Mouse (Mus musculus) embryonic stem cell, embryonic (primary cell): ENCODE data around the gene Piezo1.

Source experiments
- CTCF ChIA-PET, 4 experiments: fragments of 300-600 bp in 2 of 4; fragments of 350-600 bp in 2 of 4; sonication (Branson Sonifier 250); formaldehyde crosslinking; loops; one replicate each; lab custom pipeline; 2022; ENCODE audit warnings: inconsistent platforms in 2 of 4; lab: Charles Lee
- POLR2A ChIA-PET, 4 experiments: fragments of 300-600 bp in 2 of 4; fragments of 350-600 bp in 2 of 4; sonication (Branson Sonifier 250); formaldehyde crosslinking; loops; one replicate each; lab custom pipeline; 2022; ENCODE audit warnings: antibody characterized with exemption in 4 of 4, inconsistent platforms in 1 of 4; lab: Charles Lee

Gene Piezo1

DNA sequence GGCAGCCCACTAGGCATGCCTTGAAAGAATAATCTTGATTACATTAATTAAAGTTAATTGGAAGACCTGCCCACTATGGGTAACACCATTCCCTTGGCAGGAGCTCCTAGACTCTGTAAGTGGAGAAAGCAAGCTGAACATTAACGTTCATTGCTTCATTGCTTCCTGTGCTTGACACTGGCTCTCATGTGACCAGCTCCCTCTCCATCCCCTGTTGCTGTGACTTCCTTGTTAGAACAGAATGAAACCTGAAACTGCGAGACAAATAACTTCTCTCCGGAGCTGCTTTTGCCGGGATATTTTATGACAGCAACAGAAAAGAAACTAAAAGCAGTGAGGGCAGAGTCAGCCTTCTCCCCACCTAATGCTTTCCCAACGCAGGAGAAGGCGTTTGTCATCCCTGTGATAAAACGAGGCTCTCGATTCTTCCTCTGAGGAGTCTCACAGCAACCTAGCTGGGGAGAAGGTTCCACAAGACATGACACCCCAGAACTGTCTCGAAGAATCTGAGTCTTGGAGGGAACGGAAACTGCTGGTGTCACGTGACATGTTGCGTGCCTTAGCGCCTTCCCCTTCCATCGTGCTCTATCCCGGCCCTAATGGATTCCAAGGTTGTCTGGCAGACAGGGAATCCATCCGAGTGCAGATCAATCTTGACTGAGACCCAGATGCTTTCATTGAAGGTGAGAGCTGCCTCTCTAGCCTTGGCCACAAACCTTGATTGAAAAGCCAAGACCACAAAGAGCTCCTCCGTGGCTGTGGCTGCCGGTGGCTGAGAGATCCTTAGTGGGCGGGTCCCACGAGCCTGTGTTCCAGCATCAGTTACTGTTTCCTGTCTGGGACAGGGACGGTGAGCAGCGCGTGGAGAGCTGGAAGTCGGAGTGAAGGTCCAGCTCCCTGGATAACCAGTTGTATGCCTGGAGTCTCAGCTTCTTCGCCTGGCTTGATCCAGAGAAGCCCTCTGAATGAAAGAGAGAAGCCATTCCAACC, 13.5 kb upstream of the Piezo1 start:
- ChIA-PET POLR2A (interaction anchor here in 3 of 4 experiments (0.6 to 18.6 kb wide), 43 partner anchors 8 to 1163 kb away, joined by 3 to 397 read pairs (median 4); partner anchors contain the start of genes Piezo1 (in 3 of the 3), Aprt (in 2 of the 3), Galns (in 2 of the 3) and Mvd (in 2 of the 3)), CTCF (interaction anchor here in 3 of 4 experiments (0.5 to 1.8 kb wide), 10 partner anchors 10 to 1065 kb away, joined by 3 to 5 read pairs (median 3); partner anchors contain the start of gene Piezo1 (in 1 of the 3))

- CTCF ChIA-PET, result interaction anchor here in 2 of 4 experiments (0.6 kb wide), 2 partner anchors 51 to 189 kb away, joined by 3 read pairs; no protein-coding TSS in a partner anchor
- POLR2A ChIA-PET, result interaction anchor here in 2 of 4 experiments (0.7 to 16.3 kb wide), 6 partner anchors 10 to 67 kb away, joined by 3 to 397 read pairs (median 3); partner anchors contain the start of genes Aprt (in 1 of the 2), Cdt1 (in 1 of the 2) and Piezo1 (in 1 of the 2)
These were observed 10.1 kb upstream of the Piezo1 start for GRCm38 (mm10) chr8:122561199-122561598.

DNA sequence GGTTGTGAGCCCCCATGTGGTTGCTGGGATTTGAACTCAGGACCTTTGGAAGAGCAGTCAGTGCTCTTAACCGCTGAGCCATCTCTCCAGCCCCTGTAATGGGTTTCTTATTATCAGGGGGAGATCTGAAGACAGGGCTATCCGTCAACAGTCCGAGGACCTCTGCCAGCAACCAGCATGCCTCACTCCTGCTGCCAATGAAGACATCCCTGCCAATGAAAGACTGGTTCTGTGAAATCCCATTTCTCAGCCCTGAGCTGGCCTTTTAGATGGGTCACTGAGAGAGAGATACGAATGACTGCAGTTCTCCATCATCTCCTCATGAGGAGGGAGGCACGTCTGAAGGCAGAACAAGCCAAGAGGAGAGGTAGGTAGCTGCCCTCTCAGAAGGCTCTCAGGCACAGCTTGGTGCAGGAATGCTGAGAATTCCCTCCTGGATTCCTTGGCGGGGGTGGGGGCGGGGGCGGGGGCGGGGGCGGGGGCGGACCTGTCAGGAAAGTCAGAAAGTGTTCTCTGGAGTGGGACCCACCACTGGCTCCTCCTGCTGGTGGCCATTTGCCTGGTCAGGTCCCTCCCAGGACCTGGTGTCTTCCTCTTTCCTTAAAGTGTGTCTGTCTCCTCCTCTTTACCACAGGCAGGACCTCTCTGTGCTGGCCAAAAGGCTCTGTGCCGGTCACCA, 7.7 kb upstream of the Piezo1 start:
- POLR2A ChIA-PET, result interaction anchor here (0.6 to 16.3 kb wide), 31 partner anchors 8 to 787 kb away, joined by 3 to 397 read pairs (median 5); partner anchors contain the start of genes Cdt1 (in 3 of the 4), Aprt (in 2 of the 4), Mvd (in 1 of the 4) and Piezo1 (in 1 of the 4)
- CTCF ChIA-PET, result interaction anchor here (0.5 to 1.8 kb wide), 40 partner anchors 9 to 1094 kb away, joined by 3 to 11 read pairs (median 4); partner anchors contain the start of genes Cdt1 (in 2 of the 4) and Pabpn1l (in 1 of the 4)

DNA sequence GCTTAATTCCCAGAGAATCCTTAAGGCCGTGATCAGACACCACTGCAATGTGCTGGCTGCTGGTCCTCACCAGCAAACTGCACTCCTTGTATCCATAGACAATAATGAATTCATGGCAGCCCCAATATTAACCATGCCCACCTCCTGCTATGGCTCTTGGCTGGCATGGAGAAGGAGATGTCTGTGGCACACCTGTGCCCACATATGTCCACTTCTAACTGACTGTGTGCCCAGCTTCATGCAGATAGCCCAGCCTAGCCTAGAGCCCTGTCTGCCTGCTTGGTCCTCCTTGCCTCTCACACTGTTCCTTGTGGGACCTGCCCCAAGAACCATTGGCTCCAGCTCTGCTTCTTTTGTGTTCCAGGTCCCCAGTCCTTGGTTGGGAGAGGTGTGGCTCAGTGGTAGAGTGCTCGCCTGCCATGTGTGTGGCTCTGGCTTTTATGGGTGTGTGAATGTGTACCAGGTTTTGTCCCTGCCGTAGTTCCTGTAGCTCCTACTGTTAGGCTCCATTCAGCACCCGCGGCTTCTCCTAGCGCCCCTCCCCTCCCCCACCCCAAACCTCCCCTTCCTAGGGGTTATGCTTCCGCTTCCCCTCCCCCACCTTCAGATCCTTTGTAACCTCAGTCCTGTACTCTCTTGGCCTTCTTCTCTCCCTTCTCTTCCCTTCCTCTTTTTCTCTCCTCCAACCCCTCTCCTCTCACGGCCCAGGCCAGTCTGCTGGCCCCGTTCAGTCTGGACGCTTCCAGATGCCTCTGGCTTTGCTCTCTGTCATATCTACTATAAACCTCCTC, 6.3 kb upstream of the Piezo1 start:
- ChIA-PET POLR2A (interaction anchor here in 3 of 4 experiments (0.6 to 16.3 kb wide), 37 partner anchors 7 to 655 kb away, joined by 3 to 397 read pairs (median 6); partner anchors contain the start of genes Cdt1 (in 3 of the 3), Aprt (in 2 of the 3), Mvd (in 2 of the 3) and Chmp1a (in 1 of the 3)), CTCF (interaction anchor here in 3 of 4 experiments (0.5 to 2.2 kb wide), 11 partner anchors 14 to 1098 kb away, joined by 3 to 7 read pairs (median 3); no protein-coding TSS in a partner anchor)

GRCm38 (mm10) chr8:122556030-122557009, 5.2 kb upstream of the Piezo1 start:
- CTCF ChIA-PET, result interaction anchor here in 3 of 4 experiments (0.6 to 2.2 kb wide), 11 partner anchors 13 to 1099 kb away, joined by 3 to 7 read pairs (median 3); no protein-coding TSS in a partner anchor
- POLR2A ChIA-PET, result interaction anchor here in 3 of 4 experiments (0.6 to 16.3 kb wide), 44 partner anchors 8 to 656 kb away, joined by 3 to 397 read pairs (median 4); partner anchors contain the start of genes Cdt1 (in 3 of the 3), Aprt (in 2 of the 3), Galns (in 2 of the 3) and Mvd (in 2 of the 3)

GRCm38 (mm10) chr8:122554786-122555185, 3.7 kb upstream of the Piezo1 start:
- ChIA-PET CTCF (interaction anchor here in 2 of 4 experiments (0.6 kb wide), 2 partner anchors 292 to 1326 kb away, joined by 3 to 5 read pairs; no protein-coding TSS in a partner anchor), POLR2A (interaction anchor here in 3 of 4 experiments (0.8 to 16.3 kb wide), 7 partner anchors 10 to 51 kb away, joined by 4 to 397 read pairs (median 20); partner anchors contain the start of genes Aprt (in 1 of the 3) and Cdt1 (in 1 of the 3))

GRCm38 (mm10) chr8:122550995-122551264, 199 bp downstream of the Piezo1 start:
- POLR2A ChIA-PET, result interaction anchor here (0.6 to 21.5 kb wide), 33 partner anchors 8 to 700 kb away, joined by 3 to 520 read pairs (median 5); partner anchors contain the start of genes Cdt1 (in 3 of the 4), Aprt (in 2 of the 4), Galns (in 1 of the 4) and Mvd (in 1 of the 4)

DNA sequence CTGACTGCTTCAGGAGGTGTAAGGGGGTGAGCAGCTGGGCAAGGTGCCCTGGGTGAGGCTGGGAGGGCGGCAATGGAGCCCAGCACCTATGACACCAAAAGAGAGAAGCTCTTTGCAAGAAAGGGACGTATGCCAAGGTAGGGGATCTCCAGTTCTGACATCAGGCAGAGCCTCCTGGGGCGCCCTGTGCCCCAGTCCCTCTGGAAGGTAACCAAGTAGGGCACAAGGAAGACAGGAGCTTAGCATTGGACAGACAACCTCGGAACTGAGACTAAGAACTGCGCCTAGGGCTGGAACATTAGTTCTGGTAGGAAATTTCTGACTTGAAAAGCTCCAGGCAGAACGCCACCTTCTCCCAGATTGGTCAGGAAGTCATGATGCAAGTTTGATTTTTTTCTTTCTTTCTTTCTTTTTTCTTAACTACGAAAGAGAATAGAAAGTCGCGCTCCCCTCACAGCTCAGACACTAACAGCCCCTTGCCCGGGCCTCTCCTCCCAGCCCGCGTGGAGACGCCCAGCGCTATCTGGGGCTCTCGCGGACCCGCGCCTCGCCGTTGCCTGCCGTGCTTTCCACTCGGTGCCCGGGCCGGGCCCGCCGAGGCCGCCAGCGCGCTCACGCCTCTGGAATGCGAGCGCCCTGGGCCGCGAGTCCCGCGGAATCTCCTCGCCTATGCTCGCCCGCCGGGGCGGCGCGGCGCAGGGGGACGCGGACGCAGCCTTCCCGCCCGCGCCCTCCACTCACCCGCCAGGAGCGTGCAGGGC, 715 bp downstream of the Piezo1 start:
- POLR2A ChIA-PET, result interaction anchor here (0.6 to 21.5 kb wide), 47 partner anchors 8 to 700 kb away, joined by 3 to 520 read pairs (median 4); partner anchors contain the start of genes Cdt1 (in 3 of the 4), Aprt (in 2 of the 4), Cyba (in 1 of the 4) and Mvd (in 1 of the 4)

More at GRCm38 (mm10) chr8:122550995-122551264, 199 bp downstream of the Piezo1 start:
- CTCF ChIA-PET, result interaction anchor here (0.6 to 3.5 kb wide), 18 partner anchors 14 to 247 kb away, joined by 3 to 35 read pairs (median 4); partner anchors contain the start of gene Cdt1 (in 1 of the 4)

DNA sequence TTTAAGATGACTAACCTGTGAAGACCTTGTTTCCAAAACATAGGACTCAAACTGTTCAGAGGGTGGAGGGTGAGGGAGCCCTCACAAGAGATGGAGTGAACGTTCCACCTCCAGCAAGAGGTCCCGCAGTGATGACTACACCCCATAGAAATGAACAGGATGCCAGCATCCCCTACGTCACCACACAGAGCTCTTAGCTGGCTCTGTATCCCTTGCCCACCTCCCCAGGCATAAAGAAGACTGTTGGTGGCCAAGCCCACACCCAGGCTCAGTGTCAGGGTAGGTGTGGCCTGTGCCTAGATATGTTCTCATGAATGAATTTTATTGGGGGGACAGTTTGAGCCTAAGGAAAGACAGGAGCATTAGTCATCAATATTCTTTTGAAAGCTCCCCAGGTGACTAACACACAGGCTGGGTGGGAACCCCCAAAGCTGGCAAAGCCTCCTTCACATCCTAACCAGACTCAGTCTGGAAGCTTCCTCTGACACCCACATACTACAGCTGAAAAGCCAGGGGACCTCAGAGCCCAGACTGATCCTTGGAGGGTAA, 2.2 kb downstream of the Piezo1 start:
- CTCF ChIA-PET, result interaction anchor here in 1 of 4 experiments (0.9 to 3.5 kb wide), 5 partner anchors 10 to 62 kb away, joined by 3 to 22 read pairs (median 9); partner anchors contain the start of genes Galns and Trappc2l
- POLR2A ChIA-PET, result interaction anchor here (0.6 to 21.5 kb wide), 30 partner anchors 8 to 268 kb away, joined by 3 to 520 read pairs (median 8); partner anchors contain the start of genes Cdt1 (in 2 of the 4), Aprt (in 1 of the 4) and Cyba (in 1 of the 4)

More for the DNA sequence above, 715 bp downstream of the Piezo1 start:
- CTCF ChIA-PET, result interaction anchor here (0.5 to 3.5 kb wide), 20 partner anchors 8 to 249 kb away, joined by 3 to 35 read pairs (median 3); partner anchors contain the start of gene Cdt1 (in 1 of the 4)

- CTCF ChIA-PET, result interaction anchor here in 1 of 4 experiments (0.5 to 1.3 kb wide), 3 partner anchors 10 to 315 kb away, joined by 3 to 4 read pairs (median 3); no protein-coding TSS in a partner anchor
- POLR2A ChIA-PET, result interaction anchor here in 3 of 4 experiments (0.6 to 21.5 kb wide), 17 partner anchors 9 to 267 kb away, joined by 3 to 520 read pairs (median 8); partner anchors contain the start of genes Cdt1 (in 2 of the 3), Aprt (in 1 of the 3) and Snai3 (in 1 of the 3)
These were observed 2.8 kb downstream of the Piezo1 start for GRCm38 (mm10) chr8:122548331-122548730.

GRCm38 (mm10) chr8:122547815-122548214, 3.3 kb downstream of the Piezo1 start:
- ChIA-PET CTCF (interaction anchor here in 2 of 4 experiments (0.5 to 1.3 kb wide), 4 partner anchors 9 to 715 kb away, joined by 3 to 5 read pairs (median 4); no protein-coding TSS in a partner anchor), POLR2A (interaction anchor here in 3 of 4 experiments (0.9 to 21.5 kb wide), 18 partner anchors 8 to 267 kb away, joined by 3 to 520 read pairs (median 8); partner anchors contain the start of genes Cdt1 (in 2 of the 3), Aprt (in 1 of the 3) and Snai3 (in 1 of the 3))

DNA sequence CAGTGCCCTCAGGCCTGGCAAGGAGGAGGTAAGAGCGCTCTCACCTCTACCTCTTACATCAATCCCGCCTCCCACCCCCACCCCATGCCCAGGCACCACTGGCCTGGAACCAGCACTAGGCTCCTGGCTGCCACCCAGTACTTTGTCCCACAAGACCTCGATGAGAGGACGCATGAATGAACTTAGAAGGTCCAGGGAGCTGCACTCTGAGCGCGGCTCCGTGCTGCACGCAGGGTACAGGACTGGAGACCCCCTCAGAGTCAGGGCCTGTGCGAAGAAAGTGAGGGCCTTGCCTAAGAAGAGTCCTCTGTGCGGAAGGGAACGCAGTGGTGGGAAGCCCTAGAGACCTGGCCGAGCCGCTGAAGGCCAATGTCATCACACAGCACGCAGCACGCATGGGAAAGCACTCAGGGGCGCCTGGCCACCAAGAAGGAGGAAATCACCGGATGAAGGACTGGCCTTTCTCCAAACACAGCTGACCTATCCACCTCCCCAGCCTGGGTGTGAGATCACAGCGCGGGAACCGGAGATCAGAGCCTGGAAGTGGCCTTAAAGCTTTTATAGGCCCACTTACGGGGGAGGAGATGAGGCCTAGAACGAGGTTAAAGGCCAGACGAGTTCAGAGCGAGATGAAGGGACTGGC, 4.2 kb downstream of the Piezo1 start:
- POLR2A ChIA-PET, result interaction anchor here in 3 of 4 experiments (0.5 to 21.5 kb wide), 16 partner anchors 9 to 318 kb away, joined by 3 to 520 read pairs (median 6); partner anchors contain the start of genes Cdt1 (in 2 of the 3), Aprt (in 1 of the 3) and Snai3 (in 1 of the 3)
- CTCF ChIA-PET, result interaction anchor here in 1 of 4 experiments (0.6 kb wide), 2 partner anchors 21 to 395 kb away, joined by 3 to 5 read pairs; no protein-coding TSS in a partner anchor
